Mouse (Mus musculus) left cerebral cortex, adult 2 months (tissue): ENCODE results near the gene Ifnlr1. TPM values are rescaled to one million over a fixed set of nuclear protein-coding genes. Genes with fewer than 3 reads are reported as not detected.
"Not testable (repeated sequence)": the region's sequence is repeated elsewhere in the genome, so short reads cannot be mapped to it uniquely, and the experiment has no call there.

Experiments used
- DNase-seq, 2 experiments: peaks; one replicate each; pipeline ENCODE4 v3.0.0; 2021 to 2022; ENCODE audit warnings: low spot score in 2 of 2, mixed read lengths in 1 of 2; ENCODE audit errors: extremely low spot score in 1 of 2
- H3K27ac ChIP-seq: fragments of 200-600 bp; 2 replicates; pipeline ENCODE4 v1.8.1; 2022
- H3K4me3 ChIP-seq: fragments of 200-600 bp; 2 replicates; pipeline ENCODE4 v1.8.1; 2022
- CTCF ChIP-seq: fragments of 200-600 bp; IDR thresholded peaks from 2 replicates; pipeline ENCODE4 v1.8.1; 2022; ENCODE audit warnings: antibody characterized with exemption, mild to moderate bottlenecking, moderate library complexity
- intact Hi-C: fragments of 180-260 bp; cut with DNase I; formaldehyde crosslinking; loops from one replicate; pipeline ENCODE4 v1.15.1; 2025
- total RNA-seq, 2 experiments: library from RNA; stranded (reverse); gene quantifications; 2 replicates each; pipeline ENCODE4 v1.2.3; 2021

Ifnlr1 gene
- total RNA-seq, 2 experiments from 2014 or later = 0.16 to 0.25 TPM

DNA sequence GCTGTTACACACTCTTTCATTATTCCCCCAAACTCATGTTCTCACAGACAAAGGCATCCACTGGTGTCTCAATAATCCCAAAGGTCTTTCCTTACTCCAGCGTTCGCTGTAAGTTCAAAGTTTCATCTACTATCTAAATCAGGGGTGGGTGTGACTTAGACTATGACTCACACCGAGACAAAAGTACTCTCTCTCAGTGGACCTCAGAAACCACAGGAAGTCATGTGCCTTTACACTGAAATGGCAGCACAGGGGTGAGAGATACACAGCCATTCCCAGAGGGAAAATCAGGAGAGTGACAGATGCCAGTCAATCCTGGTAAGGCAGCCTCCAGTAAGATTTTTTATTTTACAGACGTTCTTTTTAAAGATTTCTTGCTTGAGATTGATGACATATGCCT, 6.8 kb downstream of the Ifnlr1 start:
- Histone ChIP-seq H3K27ac (no peak overlapping the region), H3K4me3 (no peak overlapping the region)
- no peak for DNase-seq
- no peak for TF ChIP-seq CTCF
- intact Hi-C loops = no loop called here

DNA sequence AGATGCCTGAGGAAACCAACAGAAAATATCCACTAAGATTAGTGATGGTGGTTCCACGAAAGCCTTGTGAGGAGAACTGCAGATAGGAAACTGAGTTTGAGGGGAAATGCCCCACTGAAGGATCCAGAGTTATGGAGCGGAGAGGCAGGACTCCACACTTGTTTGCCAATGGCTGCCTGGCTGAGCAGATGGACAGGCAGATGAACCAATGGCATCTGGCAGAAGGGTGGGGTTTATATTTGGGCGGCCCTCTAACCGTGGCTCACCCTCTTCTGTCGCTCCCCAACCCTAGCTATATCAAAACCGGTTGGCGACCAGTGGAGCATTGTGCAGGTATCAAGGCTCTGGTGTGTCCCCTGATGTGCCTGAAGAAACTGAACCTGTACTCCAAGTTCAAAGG, 12.4 kb downstream of the Ifnlr1 start:
- no peak for TF ChIP-seq CTCF
- H3K4me3 ChIP-seq = no peak overlapping the region
- DNase-seq = no peak
- intact Hi-C loops = no loop called here
- H3K27ac ChIP-seq = no peak overlapping the region

DNA sequence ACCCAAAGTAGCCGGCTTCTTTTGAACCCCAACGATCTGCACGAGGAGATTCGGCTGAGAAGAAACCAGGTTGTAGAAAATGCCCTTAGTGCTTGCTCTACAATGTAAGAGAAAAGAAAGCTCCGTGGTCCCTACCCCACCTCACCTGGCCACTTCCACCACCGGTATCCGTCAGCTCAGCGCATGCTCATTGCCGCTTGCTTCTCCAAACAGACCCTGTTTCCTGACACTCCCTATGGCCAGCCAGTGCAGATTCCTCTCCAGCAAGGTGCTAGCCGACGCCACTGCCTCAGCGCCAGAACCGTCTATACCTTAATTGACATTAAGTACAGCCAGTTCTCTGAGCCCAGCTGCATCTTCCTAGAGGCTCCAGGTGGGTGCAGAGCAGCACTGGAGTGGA, 17.4 kb downstream of the Ifnlr1 start:
- no peak overlapping the region for H3K27ac ChIP-seq
- intact Hi-C loops = no loop called here
- no peak overlapping the region for H3K4me3 ChIP-seq
- no peak for TF ChIP-seq CTCF
- DNase-seq = no peak

DNA sequence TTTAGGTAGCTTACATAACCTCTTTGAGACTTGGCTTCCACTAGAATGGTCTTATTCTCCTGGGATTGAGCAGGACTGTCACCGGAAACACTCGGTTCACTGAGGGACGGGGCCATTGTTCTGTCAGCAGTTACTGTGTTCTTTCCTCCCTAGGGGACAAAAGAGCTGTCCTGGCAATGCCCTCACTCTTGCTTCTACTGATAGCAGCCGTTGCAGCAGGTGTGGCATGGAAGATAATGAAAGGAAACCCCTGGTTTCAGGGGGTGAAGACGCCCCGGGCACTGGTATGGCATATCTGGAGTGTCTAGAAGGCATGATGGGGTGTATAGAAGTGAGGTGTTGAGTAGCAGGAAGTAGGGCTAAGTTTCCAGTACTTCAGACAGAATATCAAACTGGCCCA, 17.9 kb downstream of the Ifnlr1 start:
- intact Hi-C loops = no loop called here
- TF ChIP-seq CTCF = no peak
- H3K4me3 ChIP-seq = no peak overlapping the region
- DNase-seq = no peak
- no peak overlapping the region for H3K27ac ChIP-seq

DNA sequence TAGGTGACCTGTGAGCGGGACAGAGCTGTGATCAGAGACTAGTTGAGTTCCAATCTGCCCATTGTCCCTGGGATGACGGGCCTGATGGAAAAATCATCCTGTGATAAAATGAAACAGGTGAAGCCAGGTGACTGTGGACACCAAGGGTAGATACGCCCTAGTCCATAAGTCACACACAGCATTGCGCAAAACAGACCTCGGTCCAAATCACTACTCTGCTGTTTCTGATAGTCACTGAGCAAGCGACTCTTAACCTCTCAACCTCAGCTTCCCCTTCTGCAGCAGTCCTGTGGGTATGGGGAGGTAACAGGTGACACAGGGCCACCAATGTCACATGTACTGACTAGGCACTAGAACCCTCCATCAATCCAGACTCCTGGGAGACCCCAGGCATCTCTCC, 20.0 kb downstream of the Ifnlr1 start:
- Histone ChIP-seq H3K4me3 (no peak overlapping the region), H3K27ac (no peak overlapping the region)
- TF ChIP-seq CTCF = no peak
- intact Hi-C loops = no loop called here
- no peak for DNase-seq

DNA sequence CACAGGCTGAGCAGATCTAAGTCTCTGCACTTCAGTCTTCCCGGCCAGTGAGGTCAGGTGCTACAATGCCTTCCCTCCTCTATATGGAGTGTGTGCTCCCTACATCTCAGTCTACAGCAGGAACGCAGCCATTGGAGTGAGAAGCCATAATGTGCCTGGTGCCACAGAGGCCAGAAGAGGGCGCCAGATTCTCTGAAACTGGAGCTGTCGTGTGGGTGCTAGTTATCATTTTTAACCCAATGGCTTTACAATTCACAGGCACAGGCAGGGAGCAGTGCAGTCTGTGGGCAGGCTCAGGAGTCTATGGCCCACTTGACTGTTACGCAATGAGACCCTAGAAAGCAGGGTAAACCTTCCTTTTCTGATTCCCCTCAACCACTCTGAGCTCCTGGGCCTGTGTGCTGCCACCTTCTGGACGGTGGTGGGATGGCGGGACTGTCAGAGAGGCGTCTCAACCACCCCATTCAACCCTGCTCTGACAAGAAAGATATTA, 23.0 kb downstream of the Ifnlr1 start:
- H3K4me3 ChIP-seq = no peak overlapping the region
- intact Hi-C loops = loop anchor here (2.0 kb wide), 1 partner anchor 62 kb away; no protein-coding TSS in a partner anchor
- TF ChIP-seq CTCF = peak; percentile 82
- DNase-seq = peak; percentile 52 to 73
- no peak overlapping the region for H3K27ac ChIP-seq

DNA sequence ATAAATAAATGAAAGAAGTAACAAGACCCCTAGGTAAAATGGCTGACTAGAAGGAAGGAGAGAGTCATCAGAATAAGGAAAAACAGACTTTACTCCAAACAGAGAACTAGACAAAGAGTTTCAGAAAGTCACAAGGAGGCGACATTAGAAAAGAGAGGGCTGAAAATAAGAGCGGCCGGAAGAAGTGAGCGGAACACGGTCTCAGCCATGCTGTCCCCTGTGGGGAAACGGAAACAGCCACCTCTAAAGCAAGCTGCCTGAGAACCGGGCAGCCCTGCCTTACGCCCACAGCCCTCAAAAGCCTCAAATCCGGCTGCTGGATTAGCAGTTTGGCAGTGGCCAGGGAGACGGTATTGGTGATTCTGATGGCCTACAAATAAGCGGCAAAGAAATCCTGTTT, 23.5 kb downstream of the Ifnlr1 start:
- Histone ChIP-seq H3K4me3 (no peak overlapping the region), H3K27ac (no peak overlapping the region)
- no peak for DNase-seq
- no peak for TF ChIP-seq CTCF
- intact Hi-C loops = loop anchor here (2.0 kb wide), 1 partner anchor 61 kb away; no protein-coding TSS in a partner anchor

DNA sequence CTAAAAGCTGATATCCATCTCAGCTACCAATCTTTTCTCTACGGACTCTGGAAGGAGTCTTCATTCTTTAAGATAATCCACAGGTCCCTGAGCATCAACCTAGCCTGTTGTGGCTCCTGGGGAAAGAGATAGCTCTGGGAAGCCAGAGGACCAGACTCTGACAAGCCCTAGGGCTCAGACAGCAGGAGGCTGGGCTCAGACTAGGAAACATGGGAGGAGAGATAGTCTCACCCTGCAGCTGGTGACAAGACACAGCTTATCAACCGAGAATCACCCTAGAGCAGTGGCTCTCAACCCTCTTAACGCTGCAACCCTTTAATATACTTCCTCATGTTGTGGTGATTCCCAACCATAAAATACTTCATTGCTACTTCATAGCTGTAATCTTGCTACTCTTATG, 24.3 kb downstream of the Ifnlr1 start:
- no peak for DNase-seq
- no peak overlapping the region for H3K4me3 ChIP-seq
- H3K27ac ChIP-seq = no peak overlapping the region
- no peak for TF ChIP-seq CTCF
- intact Hi-C loops = no loop called here

DNA sequence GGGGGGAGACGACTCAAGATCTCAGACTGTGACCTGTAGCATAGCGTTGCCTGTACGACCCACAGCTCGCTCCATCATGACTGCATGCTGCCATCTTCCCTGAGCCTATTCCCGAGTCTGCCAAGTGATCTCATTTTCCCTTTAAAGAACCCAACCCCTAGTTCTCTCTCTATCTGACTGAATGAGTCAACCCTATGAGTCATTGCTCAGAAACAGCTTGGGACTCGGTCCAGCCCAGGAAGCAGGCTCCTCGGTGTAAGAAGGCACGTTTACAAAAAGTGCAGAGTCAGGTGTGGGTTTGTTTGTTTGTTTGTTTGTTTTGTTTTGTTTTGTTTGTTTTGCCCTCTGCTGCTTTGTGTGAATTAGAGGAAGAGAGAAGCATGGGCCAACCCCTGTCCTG, 28.7 kb downstream of the Ifnlr1 start:
- DNase-seq = peak in 1 of 2 experiments; percentile 32
- intact Hi-C loops = no loop called here

DNA sequence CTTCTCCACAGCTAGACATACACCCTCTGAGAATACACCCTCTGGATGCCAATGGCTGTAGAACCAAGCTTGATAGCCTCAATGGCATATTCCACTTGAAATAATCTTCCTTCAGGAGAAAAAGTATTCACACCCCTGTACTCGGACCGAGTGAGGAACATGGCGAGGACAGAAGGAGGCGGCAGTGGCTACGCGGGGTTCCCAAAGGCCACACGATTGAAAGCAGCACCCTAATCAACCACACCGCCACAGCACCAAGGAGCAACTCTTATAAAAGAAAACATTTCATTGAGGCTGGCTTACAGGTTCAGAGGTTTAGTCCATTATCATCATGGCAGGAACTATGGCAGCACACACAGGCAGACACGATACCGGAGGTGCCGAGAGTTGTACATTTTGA, 30.4 kb downstream of the Ifnlr1 start:
- intact Hi-C loops, DNase-seq, H3K4me3 ChIP-seq, H3K27ac ChIP-seq: not testable (repeated sequence)

More for the DNA sequence above, 28.7 kb downstream of the Ifnlr1 start:
- no peak for TF ChIP-seq CTCF
- H3K27ac ChIP-seq = no peak overlapping the region
- H3K4me3 ChIP-seq = no peak overlapping the region

DNA sequence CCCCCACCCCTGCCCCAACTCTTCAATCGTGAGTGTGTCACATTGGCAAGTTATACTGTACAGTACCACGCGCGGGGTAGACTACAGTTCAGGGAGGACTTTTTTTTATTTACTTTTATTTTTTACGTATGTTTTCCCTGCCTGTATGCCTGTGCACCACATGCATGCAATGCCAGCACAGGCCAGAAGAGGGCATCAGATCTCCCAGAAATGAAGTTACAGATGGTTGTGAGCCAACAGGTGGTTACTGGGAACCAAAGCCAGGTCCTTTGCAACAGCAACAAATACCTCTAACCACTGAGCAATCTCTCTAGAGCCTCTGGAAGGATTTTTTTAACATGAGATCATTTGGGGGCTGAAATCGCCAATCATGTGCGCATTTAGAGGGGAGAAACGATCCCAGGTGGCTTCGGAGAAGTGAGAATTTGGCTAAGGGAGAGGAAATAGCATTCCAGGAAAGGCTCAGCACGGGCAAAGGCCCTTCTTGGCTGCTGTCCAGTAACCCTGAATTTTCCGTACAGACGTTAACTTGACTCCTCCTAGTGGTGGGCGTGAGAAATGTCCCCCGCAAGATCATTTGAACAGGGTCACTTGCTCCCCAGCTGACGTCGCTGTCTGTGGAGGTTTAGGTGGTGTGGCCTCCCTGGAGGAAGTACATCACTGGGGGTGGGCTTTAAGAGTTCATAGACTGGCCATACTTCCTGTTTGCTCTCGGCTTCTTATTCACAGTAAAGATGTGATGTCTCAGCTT, 36.6 kb downstream of the Ifnlr1 start:
- intact Hi-C loops = no loop called here
- no peak overlapping the region for H3K27ac ChIP-seq
- no peak overlapping the region for H3K4me3 ChIP-seq
- no peak for DNase-seq
- TF ChIP-seq CTCF = no peak; the same call in none of the 2 replicates

DNA sequence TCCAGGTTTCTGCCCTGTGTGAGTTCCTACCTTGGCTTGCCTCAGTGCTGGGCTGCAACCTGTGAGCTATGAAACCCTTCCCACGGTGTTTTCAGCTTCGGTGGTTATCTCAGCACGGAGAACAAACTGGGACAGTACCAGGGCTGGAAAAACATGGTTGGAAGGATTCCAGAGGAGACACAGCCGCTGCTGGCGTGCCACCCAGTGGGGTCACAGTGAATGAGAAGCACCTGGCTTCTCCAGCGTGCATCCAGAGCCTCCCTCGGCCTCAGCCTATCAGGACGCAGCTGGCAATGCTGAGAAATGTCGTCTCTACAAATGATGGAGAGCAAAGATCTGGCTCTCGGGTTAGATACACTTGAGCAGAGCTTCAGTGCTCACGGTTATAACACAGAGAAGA, 40.3 kb downstream of the Ifnlr1 start:
- DNase-seq = no peak
- intact Hi-C loops = no loop called here
- no peak overlapping the region for H3K4me3 ChIP-seq

DNA sequence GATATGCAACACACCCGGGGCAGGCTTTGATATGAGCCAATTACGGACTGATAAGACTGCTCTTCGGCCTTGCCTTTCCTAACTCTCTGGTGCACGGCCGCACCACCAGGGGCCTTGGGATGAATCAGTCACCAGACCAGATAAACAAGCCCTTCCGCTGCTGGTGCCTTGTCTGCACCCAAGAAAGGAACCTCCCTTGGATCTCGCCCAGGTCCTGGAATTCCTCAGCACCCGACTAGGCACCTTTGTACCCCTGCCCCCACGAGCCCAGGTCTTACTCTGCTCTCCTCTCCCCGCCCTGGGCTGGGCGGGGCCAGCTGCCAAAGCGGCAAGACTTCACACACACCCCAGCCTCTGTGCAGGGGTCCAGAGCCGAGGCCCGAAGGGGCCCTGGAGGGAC, 41.7 kb downstream of the Ifnlr1 start, which contains the start of gene Il22ra1:
Gene Il22ra1, plus strand, starts transcription at position 356 of the 400 bp plus-strand sequence.
- no peak for TF ChIP-seq CTCF
- H3K27ac ChIP-seq = no peak within 1 kb of the TSS
- no peak within 1 kb of the TSS for H3K4me3 ChIP-seq
- no peak for DNase-seq
- intact Hi-C loops = no loop called here

More for the DNA sequence above, 40.3 kb downstream of the Ifnlr1 start:
- TF ChIP-seq CTCF = no peak
- H3K27ac ChIP-seq = no peak overlapping the region
